Mouse (Mus musculus) forebrain, embryonic 15.5 days (tissue): ENCODE measurements around the gene Ccr1l1. TPM values are rescaled to one million over a fixed set of nuclear protein-coding genes. Genes with fewer than 3 reads are reported as not detected.

Experiments used
- ATAC-seq: fragments of 200-750 bp; cut with Nextera tagmentation; replicated peaks from 2 replicates; pipeline ENCODE4 v1.8.0; 2017; ENCODE audit warnings: mild to moderate bottlenecking, moderate TSS enrichment, moderate library complexity
- H3K27ac ChIP-seq: fragments of 300-500 bp; sonication (generic); replicated peaks from 2 replicates; pipeline ENCODE4 v1.5.1; 2015; ENCODE audit warnings: mild to moderate bottlenecking, inconsistent platforms
- H3K27me3 ChIP-seq: fragments of 300-500 bp; sonication (generic); 2 replicates; pipeline ENCODE4 v1.6.1; 2015; ENCODE audit warnings: inconsistent platforms
- H3K36me3 ChIP-seq: fragments of 300-500 bp; sonication (generic); 2 replicates; pipeline ENCODE4 v1.6.1; 2015; ENCODE audit warnings: mild to moderate bottlenecking, inconsistent platforms
- H3K4me1 ChIP-seq: fragments of 300-500 bp; sonication (generic); 2 replicates; pipeline ENCODE4 v1.6.1; 2015; ENCODE audit warnings: inconsistent platforms
- H3K4me2 ChIP-seq: fragments of 300-500 bp; sonication (generic); replicated peaks from 2 replicates; pipeline ENCODE4 v1.6.1; 2015; ENCODE audit warnings: mild to moderate bottlenecking, inconsistent platforms
- H3K4me3 ChIP-seq: fragments of 300-500 bp; sonication (generic); 2 replicates; pipeline ENCODE4 v1.5.1; 2015; ENCODE audit warnings: mild to moderate bottlenecking, inconsistent platforms
- H3K9ac ChIP-seq: fragments of 300-500 bp; sonication (generic); replicated peaks from 2 replicates; pipeline ENCODE4 v1.6.1; 2015; ENCODE audit warnings: mild to moderate bottlenecking, inconsistent platforms
- H3K9me3 ChIP-seq: fragments of 300-500 bp; sonication (generic); 2 replicates; pipeline ENCODE4 v1.6.1; 2016; ENCODE audit warnings: inconsistent platforms
- WGBS: fragments of 180-500 bp; shearing (Covaris S2); methylation state at CpG from one replicate; pipeline ENCODE4 v1.1.7; 2015; ENCODE audit warnings: mixed read lengths; 5-methylcytosine and 5-hydroxymethylcytosine counted together
- polyA plus RNA-seq: library from polyadenylated mRNA; unstranded; fragments of >200 nt; fragmentation: Nextera tagmentation; extraction: Ambion mirVana; gene quantifications from 2 replicates; pipeline ENCODE4 v1.2.1, GENCODE M21; 2015

The Ccr1l1 gene
- polyA plus RNA-seq, 1 experiment from 2014 or later, result not detected

DNA sequence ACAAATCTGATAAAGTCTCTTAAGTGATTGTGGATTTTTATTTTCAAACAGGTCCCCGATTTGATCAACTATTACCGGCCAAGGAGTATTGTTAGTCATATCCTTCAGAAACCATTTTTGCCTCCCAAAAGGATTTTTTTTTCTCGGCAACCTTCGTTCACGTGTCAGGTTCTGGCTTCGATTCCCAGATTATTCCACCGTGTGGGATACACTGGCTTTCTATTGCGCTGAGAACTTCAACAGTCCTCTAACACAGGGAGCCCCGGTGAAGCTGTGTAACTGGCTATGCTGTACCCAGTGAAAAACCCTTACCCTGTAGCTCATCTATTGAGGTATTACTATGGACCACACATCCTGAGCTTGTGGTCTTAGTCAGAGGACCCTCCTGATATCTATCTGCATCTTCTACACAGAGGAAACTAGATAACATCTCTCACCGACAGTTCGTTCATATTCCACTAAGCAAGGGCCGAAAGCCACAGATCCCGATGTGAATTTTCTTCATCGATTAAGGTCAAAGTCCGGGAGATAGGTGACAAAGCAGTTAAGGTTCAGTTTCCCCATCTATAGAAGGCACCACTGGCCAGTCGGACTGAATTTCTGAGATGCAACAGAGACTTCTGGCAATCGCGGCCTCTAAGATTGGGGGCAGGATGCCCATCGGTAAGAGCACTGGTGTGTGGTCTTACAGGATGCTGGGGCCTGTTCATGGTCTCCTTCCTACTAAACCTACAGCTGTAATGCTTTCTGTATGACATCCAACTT is 45.1 kb downstream of the Ccr1l1 start:
- Histone ChIP-seq H3K36me3 (no peaks in the 10 kb centered on the region), H3K9ac (no peak overlapping the region), H3K27me3 (no peaks in the 10 kb centered on the region), H3K27ac (no peak overlapping the region), H3K4me1 (no peaks in the 10 kb centered on the region), H3K4me3 (no peak overlapping the region), H3K9me3 (no peaks in the 10 kb centered on the region), H3K4me2 (no peak overlapping the region)
- ATAC-seq, result no peak
- WGBS, result 95% methylated on average over 19 of the region's 19 CpGs

DNA sequence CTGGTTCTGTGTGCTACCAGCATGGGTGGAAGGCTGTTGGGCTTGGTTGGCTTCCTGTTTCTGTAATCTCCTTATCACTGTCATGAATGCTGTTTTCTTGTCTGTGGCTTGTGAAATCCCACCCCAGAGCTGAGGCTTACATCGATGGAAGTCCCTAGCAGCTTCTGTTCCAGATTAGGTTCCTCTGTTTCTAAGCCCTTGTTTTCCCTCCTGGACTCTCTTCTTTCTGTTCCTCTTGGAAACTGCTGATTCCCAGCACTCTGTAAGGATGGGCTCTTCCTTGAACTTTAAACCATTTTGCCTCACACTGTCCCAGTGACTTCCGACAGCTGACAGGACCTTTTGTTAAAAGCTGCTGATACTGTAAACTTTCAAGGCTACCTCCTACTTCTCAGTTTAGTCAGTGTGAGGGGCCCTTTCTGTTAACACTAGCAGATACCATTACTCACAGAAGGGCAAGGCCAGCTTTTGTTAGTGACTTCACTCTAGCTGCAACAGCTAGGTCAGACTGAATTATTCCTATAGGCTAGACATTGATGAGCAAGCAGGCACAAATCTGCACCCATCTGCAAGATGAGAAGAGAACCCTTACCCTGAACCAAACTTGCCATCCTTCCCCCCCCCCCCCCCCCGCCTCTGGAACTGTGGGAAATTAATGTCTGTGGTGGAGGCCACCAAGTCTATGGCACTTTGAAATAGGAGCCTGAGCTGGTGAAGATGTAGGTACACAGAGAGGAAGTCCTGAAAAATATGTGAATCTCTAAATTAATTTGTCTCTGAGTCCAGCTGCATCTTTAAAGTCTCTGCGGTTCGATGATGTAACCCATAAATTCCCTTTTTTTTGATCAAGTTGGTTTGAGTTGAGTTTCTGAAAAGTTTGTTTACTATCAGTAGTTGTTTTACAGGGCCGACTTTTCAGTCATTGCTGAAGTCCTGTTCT is 46.2 kb downstream of the Ccr1l1 start:
- Histone ChIP-seq H3K4me3 (no peak overlapping the region), H3K4me2 (no peak overlapping the region), H3K27me3 (no peaks in the 10 kb centered on the region), H3K36me3 (no peaks in the 10 kb centered on the region), H3K27ac (no peak overlapping the region), H3K4me1 (no peaks in the 10 kb centered on the region), H3K9me3 (no peaks in the 10 kb centered on the region), H3K9ac (no peak overlapping the region)
- WGBS, result 70% methylated on average over 6 of the region's 6 CpGs
- ATAC-seq, result no peak

DNA sequence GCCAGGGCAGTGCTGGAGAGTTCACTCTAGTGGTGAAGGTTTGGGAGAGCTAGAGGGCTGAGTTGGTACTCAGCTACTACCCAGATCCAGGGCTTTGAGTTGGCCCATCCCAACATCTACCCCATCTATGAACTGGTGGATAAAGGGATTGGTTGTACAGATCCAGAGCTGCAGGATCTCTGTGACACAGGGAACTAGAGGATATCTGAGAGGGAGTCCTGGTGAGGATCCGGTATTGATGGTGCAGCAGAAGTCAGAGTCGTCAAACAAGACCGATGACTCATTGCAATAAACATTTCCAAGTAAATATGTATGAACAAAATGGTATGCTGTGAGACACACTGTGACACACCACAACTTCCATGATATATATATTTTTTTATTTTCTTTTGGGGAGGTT is 47.3 kb downstream of the Ccr1l1 start:
- Histone ChIP-seq H3K36me3 (no peaks in the 10 kb centered on the region), H3K4me1 (no peaks in the 10 kb centered on the region), H3K27me3 (no peaks in the 10 kb centered on the region), H3K9me3 (no peaks in the 10 kb centered on the region), H3K9ac (no peak overlapping the region), H3K27ac (no peak overlapping the region), H3K4me3 (no peak overlapping the region), H3K4me2 (no peak overlapping the region)
- ATAC-seq, result no peak
- 94% methylated on average over 3 of the region's 3 CpGs for WGBS

DNA sequence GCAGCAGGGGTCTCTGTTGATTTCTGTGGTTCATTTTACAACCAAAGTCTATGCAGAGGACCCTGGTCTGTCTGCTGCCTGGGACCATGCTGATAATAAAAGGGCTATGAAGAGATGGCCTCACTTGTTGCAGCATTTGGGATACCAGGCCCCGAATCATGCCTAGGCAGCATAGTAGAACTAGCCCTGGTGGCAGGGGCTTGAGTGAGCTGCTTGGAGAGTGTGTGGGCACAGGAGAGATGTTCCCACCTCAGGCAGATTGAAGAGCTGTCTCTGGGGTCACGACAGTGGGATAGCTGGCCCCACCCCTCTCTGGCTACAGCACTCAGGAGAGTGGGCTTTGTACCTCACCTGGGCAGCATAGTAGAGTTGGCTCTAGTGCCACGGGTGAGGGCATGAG is 47.7 kb downstream of the Ccr1l1 start:
- Histone ChIP-seq H3K36me3 (no peaks in the 10 kb centered on the region), H3K27me3 (no peaks in the 10 kb centered on the region), H3K9me3 (no peaks in the 10 kb centered on the region), H3K4me2 (no peak overlapping the region), H3K4me3 (no peak overlapping the region), H3K9ac (no peak overlapping the region), H3K27ac (no peak overlapping the region), H3K4me1 (peaks cover 4% of the 10 kb centered on the region; the same call in 1 of the 2 replicates)
- WGBS, result 82% methylated on average over 3 of the region's 3 CpGs
- ATAC-seq, result no peak

DNA sequence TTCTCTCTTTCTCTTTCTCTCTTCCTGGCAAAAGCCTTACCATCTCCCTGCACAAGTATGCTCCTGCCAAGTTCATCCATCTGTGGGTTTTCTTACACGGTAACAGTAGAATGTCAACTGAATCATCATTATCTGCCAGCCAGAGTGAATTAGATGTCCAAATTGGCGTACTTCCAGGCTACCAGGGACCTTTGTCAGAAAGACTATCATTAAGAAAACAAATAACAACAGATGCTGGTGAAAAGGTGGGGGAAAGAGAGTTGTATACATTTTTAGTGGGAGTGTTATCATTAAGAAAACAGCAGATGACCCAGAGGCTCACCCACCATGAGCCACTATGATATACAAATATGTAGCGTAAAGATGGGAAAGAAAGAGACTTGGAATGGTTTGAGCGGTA is 48.3 kb downstream of the Ccr1l1 start:
- no peak for ATAC-seq
- Histone ChIP-seq H3K9me3 (no peaks in the 10 kb centered on the region), H3K27me3 (no peaks in the 10 kb centered on the region), H3K36me3 (no peaks in the 10 kb centered on the region), H3K9ac (no peak overlapping the region), H3K27ac (no peak overlapping the region), H3K4me1 (peaks cover 4% of the 10 kb centered on the region; the same call in 1 of the 2 replicates), H3K4me3 (no peak overlapping the region), H3K4me2 (no peak overlapping the region)
- WGBS, result 72% methylated on average over 4 of the region's 4 CpGs

DNA sequence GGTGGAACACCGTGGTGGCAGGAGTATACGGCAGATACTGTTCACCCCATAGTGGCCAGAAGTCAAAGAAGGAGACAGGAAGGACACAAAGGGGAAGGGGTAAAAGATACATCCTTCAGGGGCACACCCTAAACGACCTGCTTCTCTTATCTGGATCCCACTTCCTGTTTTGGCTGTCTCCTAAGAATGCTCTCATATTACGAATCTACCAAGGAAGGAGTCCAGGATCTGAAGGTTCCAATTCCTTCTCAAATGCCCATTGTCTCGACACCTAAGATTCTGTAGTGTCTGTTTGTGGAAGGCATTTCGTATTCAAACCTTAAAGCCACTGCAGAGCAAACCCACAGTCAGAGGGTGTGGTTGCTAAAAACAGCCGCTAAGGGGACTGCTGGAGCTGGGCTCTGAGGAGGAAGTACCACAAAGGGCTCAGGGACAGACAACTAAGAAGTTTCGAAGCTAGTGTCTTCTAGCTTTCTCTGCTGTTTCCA is 49.4 kb downstream of the Ccr1l1 start:
- H3K4me2 ChIP-seq, result no peak overlapping the region
- no peaks in the 10 kb centered on the region for H3K9me3 ChIP-seq
- H3K9ac ChIP-seq, result no peak overlapping the region
- no peak overlapping the region for H3K27ac ChIP-seq
- H3K4me3 ChIP-seq, result no peak overlapping the region
- no peaks in the 10 kb centered on the region for H3K36me3 ChIP-seq
- peaks cover 9% of the 10 kb centered on the region for H3K4me1 ChIP-seq
- H3K27me3 ChIP-seq, result no peaks in the 10 kb centered on the region
- 59% methylated on average over 8 of the region's 8 CpGs for WGBS
- ATAC-seq, result no peak

DNA sequence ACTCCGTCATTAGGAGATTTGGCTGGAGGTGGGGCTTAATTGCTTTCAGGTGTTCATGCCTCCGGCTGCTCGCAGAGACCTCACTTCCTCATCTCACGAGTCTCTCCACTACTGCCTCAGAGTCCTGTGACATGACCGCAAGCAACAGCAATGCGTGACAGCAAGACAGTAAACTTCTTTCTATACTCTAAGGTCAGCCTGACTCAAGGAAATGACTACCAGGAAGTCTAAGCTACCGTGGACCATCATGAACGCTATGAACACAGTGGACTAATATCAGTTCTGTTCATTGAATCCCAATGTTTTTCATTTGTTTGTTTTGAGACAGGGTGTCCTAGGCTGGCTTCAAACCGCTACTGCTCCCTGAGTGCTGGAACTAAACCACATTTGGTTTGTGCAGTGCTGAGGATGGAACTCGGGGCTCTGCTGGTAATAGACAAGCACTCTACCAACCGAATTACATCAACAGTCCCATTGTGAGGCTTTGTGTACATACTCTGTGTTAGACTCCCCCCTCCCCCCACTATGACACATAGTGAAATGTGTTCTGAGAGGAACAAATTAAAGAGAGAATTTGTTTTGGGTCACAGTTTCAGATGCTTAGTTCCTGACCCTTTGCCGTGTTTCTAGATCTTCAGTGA is 50.0 kb downstream of the Ccr1l1 start:
- no peaks in the 10 kb centered on the region for H3K36me3 ChIP-seq
- no peak overlapping the region for H3K9ac ChIP-seq
- no peak overlapping the region for H3K27ac ChIP-seq
- no peak overlapping the region for H3K4me2 ChIP-seq
- WGBS, result 79% methylated on average over 12 of the region's 12 CpGs
- no peak overlapping the region for H3K4me3 ChIP-seq
- H3K9me3 ChIP-seq, result no peaks in the 10 kb centered on the region
- H3K4me1 ChIP-seq, result peaks cover 15% of the 10 kb centered on the region
- ATAC-seq, result no peak
- H3K27me3 ChIP-seq, result no peaks in the 10 kb centered on the region

DNA sequence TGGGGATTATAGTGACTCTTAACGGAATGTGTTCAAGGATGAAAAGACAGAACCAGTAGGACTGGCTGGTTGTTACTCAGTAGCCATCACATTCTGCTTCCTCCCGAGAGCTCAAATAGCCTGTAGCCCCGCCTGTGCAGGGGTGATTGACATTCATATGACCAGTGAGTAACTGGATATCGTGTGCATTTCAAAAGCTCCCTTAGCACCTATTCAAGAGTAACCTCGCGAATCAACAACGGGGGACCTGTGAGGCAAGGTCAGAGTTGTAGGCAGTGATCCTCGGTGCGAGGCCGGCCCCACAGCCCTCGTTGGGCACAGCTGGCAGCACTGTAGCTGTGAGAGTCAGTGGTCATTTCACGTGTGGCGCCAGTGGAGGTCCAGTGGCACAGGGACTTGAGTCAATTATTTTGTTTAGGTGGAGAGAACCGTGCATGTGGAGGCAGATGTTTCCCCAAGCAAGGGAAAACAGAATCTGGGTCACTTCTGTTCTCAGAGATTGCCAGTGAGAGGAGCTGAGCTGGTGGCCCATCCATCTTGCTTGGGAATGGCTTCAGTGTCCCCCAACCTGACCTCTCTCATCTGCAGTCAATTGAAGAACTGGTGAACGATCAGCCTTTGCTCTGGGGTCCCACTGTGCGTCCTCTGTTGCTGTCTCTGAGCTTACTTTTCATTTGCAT is 50.8 kb downstream of the Ccr1l1 start:
- ATAC-seq, result no peak
- no peak overlapping the region for H3K4me3 ChIP-seq
- 61% methylated on average over 16 of the region's 16 CpGs for WGBS
- H3K4me1 ChIP-seq, result peaks cover 16% of the 10 kb centered on the region
- no peaks in the 10 kb centered on the region for H3K9me3 ChIP-seq
- H3K27ac ChIP-seq, result no peak overlapping the region
- H3K27me3 ChIP-seq, result no peaks in the 10 kb centered on the region
- no peak overlapping the region for H3K4me2 ChIP-seq
- H3K36me3 ChIP-seq, result no peaks in the 10 kb centered on the region
- no peak overlapping the region for H3K9ac ChIP-seq

Other genes with a start within 250 kb of the Ccr1l1 start
- gene Cxcr6, start 171.9 kb downstream of the Ccr1l1 start, polyA plus RNA-seq, result 0.15 and 0.18 TPM in 2 replicates
- 16.5 and 16.8 TPM in 2 replicates for gene Fyco1, start 126.5 kb downstream of the Ccr1l1 start, polyA plus RNA-seq
- 0.06 TPM in 2 replicates for gene Xcr1, start 116.4 kb downstream of the Ccr1l1 start, polyA plus RNA-seq
- gene Ccr1, start 9.7 kb downstream of the Ccr1l1 start, polyA plus RNA-seq, result 0.47 and 0.50 TPM in 2 replicates
- gene Ccr3, start 43.6 kb upstream of the Ccr1l1 start, polyA plus RNA-seq, result not detected in 2 replicates
- gene Ccr2, start 123.5 kb upstream of the Ccr1l1 start, polyA plus RNA-seq, result 0.18 and 0.23 TPM in 2 replicates
- gene Ccr5, start 143.1 kb upstream of the Ccr1l1 start, polyA plus RNA-seq, result 0.33 and 0.82 TPM in 2 replicates